Mouse (Mus musculus) erythroblast, embryonic 14.5 days (primary cell): ENCODE measurements around the gene Zbtb24.

Experiments
- GATA1 ChIP-seq: IDR thresholded peaks from 2 replicates; pipeline ENCODE4 v1.6.1; 2012; ENCODE audit warnings: low read length, inconsistent platforms, mixed read lengths
- TAL1 ChIP-seq: IDR thresholded peaks from 3 replicates; pipeline ENCODE4 v1.6.1; 2012; ENCODE audit warnings: low read length, inconsistent platforms, mixed read lengths

DNA sequence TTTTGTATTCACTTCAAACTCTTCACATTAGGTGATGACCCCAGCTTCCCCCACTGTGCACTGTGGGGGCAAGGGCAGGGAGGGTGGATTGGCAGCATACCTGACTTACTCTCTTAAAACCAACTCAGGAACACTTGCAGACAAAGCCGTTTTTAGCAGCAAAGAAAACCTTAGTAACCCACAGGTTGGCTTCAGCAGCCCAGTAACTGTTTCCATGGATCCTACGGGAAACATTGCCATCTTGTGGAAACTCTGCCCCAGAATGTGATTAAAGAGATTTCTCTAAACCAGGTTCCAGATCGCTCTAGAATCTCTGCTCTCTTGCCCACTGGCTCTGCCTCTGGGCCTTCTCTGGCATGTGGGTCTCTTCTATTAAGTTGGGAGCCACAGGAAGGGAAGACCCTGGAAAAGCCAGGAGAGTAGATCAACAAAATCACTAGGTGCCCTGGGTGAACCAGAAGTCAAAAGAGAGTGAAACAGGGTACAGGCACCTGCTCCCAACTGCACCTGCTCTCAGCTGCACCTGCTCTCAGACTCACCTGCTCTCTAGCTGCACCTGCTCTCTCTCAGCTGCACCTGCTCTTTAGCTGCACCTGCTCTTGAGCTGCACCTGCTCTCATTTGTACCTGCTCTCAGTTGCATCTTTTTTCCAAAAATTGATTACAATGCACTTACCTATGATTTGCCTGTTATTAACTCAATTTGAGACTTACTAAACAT, 46.1 kb upstream of the Zbtb24 start:
- TF ChIP-seq GATA1 (no peak), TAL1 (no peak)
